Mouse (Mus musculus): ENCODE results near the gene Lrch1. TPM values are rescaled to one million over a fixed set of nuclear protein-coding genes. Genes with fewer than 3 reads are reported as not detected.

The Lrch1 gene
- polyA plus RNA-seq, 1 experiment, result 24.4 TPM

DNA sequence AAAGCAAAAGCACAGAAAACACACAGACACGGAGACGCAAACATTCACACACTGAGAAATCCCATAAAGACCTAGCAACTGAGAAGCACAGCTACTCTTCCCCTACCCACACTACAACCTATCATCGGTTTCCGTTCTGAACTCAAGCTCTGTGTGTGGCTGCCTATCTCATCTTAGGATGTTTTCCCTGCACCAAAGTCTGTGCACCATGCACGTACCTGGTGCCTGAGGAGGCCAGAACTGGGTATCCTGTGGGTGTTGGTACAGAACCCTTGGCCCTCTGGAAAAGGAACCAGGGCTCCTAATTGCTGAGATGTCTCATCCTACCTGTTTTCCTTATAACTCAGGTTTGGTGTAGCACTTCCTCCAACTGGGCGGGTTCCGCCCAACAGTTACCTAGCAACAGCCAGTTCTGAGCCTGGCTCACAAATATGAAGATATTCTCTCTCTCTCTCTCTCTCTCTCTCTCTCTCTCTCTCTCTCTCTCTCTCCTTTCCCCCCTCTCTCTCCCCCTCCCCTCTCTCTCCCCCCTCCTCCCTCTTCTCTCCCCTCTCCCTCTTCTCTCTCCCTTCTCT, 37.2 kb upstream of the Lrch1 start:
- H3K4me1 ChIP-seq (ENCODE audit: control insufficient read depth, insufficient read depth, low read length), result no peaks in the 10 kb centered on the region
- H3K27me3 ChIP-seq (ENCODE audit: control insufficient read depth, insufficient read depth, low read length), result no peaks in the 10 kb centered on the region; the same call in 1 of the 2 replicates
- TF ChIP-seq POLR2A (IDR thresholded peaks at IDR 0.05; ENCODE audit: borderline replicate concordance, insufficient read depth, low read length) (no peak), CTCF (IDR thresholded peaks at IDR 0.05; ENCODE audit: borderline replicate concordance, insufficient read depth, low read depth, low read length) (no peak)
- no peak overlapping the region for H3K4me3 ChIP-seq (replicated peaks; ENCODE audit: insufficient read depth, low read depth, low read length)
- no peak for DNase-seq
- H3K27ac ChIP-seq (ENCODE audit: insufficient read depth, low read length), result no peak overlapping the region
- 74% methylated on average over 7 of the region's 7 CpGs for WGBS

GRCm38 (mm10) chr14:74983079-74983478, 35.4 kb upstream of the Lrch1 start:
- H3K27ac ChIP-seq (ENCODE audit: insufficient read depth, low read length), result no peak overlapping the region
- TF ChIP-seq POLR2A (IDR thresholded peaks at IDR 0.05; ENCODE audit: borderline replicate concordance, insufficient read depth, low read length) (no peak), CTCF (IDR thresholded peaks at IDR 0.05; ENCODE audit: borderline replicate concordance, insufficient read depth, low read depth, low read length) (no peak)
- H3K4me3 ChIP-seq (replicated peaks; ENCODE audit: insufficient read depth, low read depth, low read length), result no peak overlapping the region
- WGBS, result 87% methylated on average over 5 of the region's 5 CpGs
- no peak for DNase-seq
- no peaks in the 10 kb centered on the region; the same call in 1 of the 2 replicates for H3K27me3 ChIP-seq (ENCODE audit: control insufficient read depth, insufficient read depth, low read length)
- no peaks in the 10 kb centered on the region for H3K4me1 ChIP-seq (ENCODE audit: control insufficient read depth, insufficient read depth, low read length)

DNA sequence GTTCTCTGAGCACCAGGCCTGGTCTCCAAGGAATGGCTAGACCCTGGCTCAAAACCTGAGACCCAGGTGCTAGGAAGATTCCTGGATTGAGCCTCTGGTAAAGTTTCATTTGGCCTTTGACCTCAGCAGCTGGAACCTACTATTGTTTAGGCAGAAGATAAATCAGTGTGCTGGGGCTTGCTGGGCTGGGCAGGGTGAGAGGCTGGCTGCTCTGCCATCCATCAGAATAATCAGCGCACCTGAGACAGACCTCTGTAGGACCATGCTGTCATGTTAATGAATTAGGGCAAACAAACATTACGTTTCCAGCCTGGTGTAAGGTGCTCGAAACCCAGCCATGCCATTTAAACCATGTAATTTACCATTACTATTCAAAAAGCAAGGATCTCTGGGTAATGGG, 33.3 kb upstream of the Lrch1 start:
- Histone ChIP-seq H3K4me3 (replicated peaks; ENCODE audit: insufficient read depth, low read depth, low read length) (no peak overlapping the region), H3K4me1 (ENCODE audit: control insufficient read depth, insufficient read depth, low read length) (no peaks in the 10 kb centered on the region), H3K27me3 (ENCODE audit: control insufficient read depth, insufficient read depth, low read length) (no peaks in the 10 kb centered on the region; the same call in 1 of the 2 replicates), H3K27ac (ENCODE audit: insufficient read depth, low read length) (no peak overlapping the region)
- DNase-seq, result no peak
- WGBS, result 71% methylated on average over 3 of the region's 3 CpGs
- TF ChIP-seq POLR2A (IDR thresholded peaks at IDR 0.05; ENCODE audit: borderline replicate concordance, insufficient read depth, low read length), result no peak
- no peak for TF ChIP-seq CTCF (IDR thresholded peaks at IDR 0.05; ENCODE audit: borderline replicate concordance, insufficient read depth, low read depth, low read length)

GRCm38 (mm10) chr14:74976972-74977371, 29.3 kb upstream of the Lrch1 start:
- DNase-seq, result no peak
- Histone ChIP-seq H3K27ac (ENCODE audit: insufficient read depth, low read length) (no peak overlapping the region), H3K4me3 (replicated peaks; ENCODE audit: insufficient read depth, low read depth, low read length) (no peak overlapping the region), H3K4me1 (ENCODE audit: control insufficient read depth, insufficient read depth, low read length) (no peaks in the 10 kb centered on the region), H3K27me3 (ENCODE audit: control insufficient read depth, insufficient read depth, low read length) (no peaks in the 10 kb centered on the region; the same call in 1 of the 2 replicates)
- 64% methylated on average over 6 of the region's 6 CpGs for WGBS
- TF ChIP-seq CTCF (IDR thresholded peaks at IDR 0.05; ENCODE audit: borderline replicate concordance, insufficient read depth, low read depth, low read length), result no peak
- TF ChIP-seq POLR2A (IDR thresholded peaks at IDR 0.05; ENCODE audit: borderline replicate concordance, insufficient read depth, low read length), result no peak

GRCm38 (mm10) chr14:74974136-74974651, 26.5 kb upstream of the Lrch1 start:
- no peak for TF ChIP-seq POLR2A (IDR thresholded peaks at IDR 0.05; ENCODE audit: borderline replicate concordance, insufficient read depth, low read length)
- TF ChIP-seq CTCF (IDR thresholded peaks at IDR 0.05; ENCODE audit: borderline replicate concordance, insufficient read depth, low read depth, low read length), result no peak
- WGBS, result 75% methylated on average over 10 of the region's 10 CpGs
- H3K27ac ChIP-seq (ENCODE audit: insufficient read depth, low read length), result no peak overlapping the region
- H3K27me3 ChIP-seq (ENCODE audit: control insufficient read depth, insufficient read depth, low read length), result no peaks in the 10 kb centered on the region
- DNase-seq, result no peak
- H3K4me3 ChIP-seq (replicated peaks; ENCODE audit: insufficient read depth, low read depth, low read length), result no peak overlapping the region
- H3K4me1 ChIP-seq (ENCODE audit: control insufficient read depth, insufficient read depth, low read length), result no peaks in the 10 kb centered on the region

DNA sequence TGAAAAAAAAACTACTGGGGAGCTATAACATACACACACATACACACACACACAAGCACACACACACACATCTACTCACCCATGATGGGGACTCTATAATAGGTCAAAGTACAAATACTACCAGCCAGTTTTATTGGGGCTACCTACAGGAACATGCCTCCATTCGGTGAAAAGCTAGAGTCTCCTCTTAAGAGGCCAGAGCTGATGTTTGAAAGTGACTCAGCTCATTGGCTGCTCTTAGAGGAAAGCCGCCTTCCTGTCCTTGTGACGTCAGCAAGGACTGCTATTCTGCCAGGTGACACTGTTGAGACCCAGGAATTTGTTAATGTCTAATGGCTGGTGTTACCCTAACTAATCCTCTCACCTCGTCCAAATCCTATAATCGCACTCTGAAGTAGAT, 25.0 kb upstream of the Lrch1 start:
- Histone ChIP-seq H3K27me3 (ENCODE audit: control insufficient read depth, insufficient read depth, low read length) (no peaks in the 10 kb centered on the region), H3K4me3 (replicated peaks; ENCODE audit: insufficient read depth, low read depth, low read length) (no peak overlapping the region), H3K4me1 (ENCODE audit: control insufficient read depth, insufficient read depth, low read length) (no peaks in the 10 kb centered on the region), H3K27ac (ENCODE audit: insufficient read depth, low read length) (no peak overlapping the region)
- no peak for DNase-seq
- TF ChIP-seq POLR2A (IDR thresholded peaks at IDR 0.05; ENCODE audit: borderline replicate concordance, insufficient read depth, low read length) (no peak), CTCF (IDR thresholded peaks at IDR 0.05; ENCODE audit: borderline replicate concordance, insufficient read depth, low read depth, low read length) (no peak)
- WGBS, result 87% methylated on average over 5 of the region's 5 CpGs

DNA sequence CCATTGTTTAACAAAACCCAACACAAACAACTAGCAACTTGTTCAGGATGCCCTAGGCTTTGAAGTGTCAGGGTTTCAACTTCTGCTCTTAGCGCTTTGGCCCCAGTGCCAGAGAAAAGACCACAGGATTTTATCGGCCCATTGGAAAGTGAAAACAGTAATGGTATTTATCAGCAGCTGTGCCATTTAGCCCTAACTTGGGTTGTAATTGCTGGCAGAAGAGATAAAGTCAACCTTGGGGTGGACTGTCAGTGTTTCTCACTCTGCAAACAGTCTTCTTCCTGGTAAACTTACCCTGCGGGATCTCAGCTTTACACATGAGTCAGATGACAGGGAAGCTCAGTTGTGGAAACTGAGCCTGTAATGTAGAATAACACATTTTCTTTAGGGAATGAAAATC, 24.5 kb upstream of the Lrch1 start:
- H3K27ac ChIP-seq (ENCODE audit: insufficient read depth, low read length), result no peak overlapping the region
- TF ChIP-seq CTCF (IDR thresholded peaks at IDR 0.05; ENCODE audit: borderline replicate concordance, insufficient read depth, low read depth, low read length), result no peak
- H3K27me3 ChIP-seq (ENCODE audit: control insufficient read depth, insufficient read depth, low read length), result no peaks in the 10 kb centered on the region
- no peaks in the 10 kb centered on the region for H3K4me1 ChIP-seq (ENCODE audit: control insufficient read depth, insufficient read depth, low read length)
- 65% methylated on average over 3 of the region's 3 CpGs for WGBS
- DNase-seq, result no peak
- H3K4me3 ChIP-seq (replicated peaks; ENCODE audit: insufficient read depth, low read depth, low read length), result no peak overlapping the region

- Histone ChIP-seq H3K27ac (ENCODE audit: insufficient read depth, low read length) (no peak overlapping the region), H3K27me3 (ENCODE audit: control insufficient read depth, insufficient read depth, low read length) (no peaks in the 10 kb centered on the region), H3K4me3 (replicated peaks; ENCODE audit: insufficient read depth, low read depth, low read length) (no peak overlapping the region), H3K4me1 (ENCODE audit: control insufficient read depth, insufficient read depth, low read length) (no peaks in the 10 kb centered on the region; the same call in 1 of the 2 replicates)
- DNase-seq, result no peak
- no peak for TF ChIP-seq CTCF (IDR thresholded peaks at IDR 0.05; ENCODE audit: borderline replicate concordance, insufficient read depth, low read depth, low read length)
- no peak for TF ChIP-seq POLR2A (IDR thresholded peaks at IDR 0.05; ENCODE audit: borderline replicate concordance, insufficient read depth, low read length)
- 75% methylated on average over 3 of the region's 3 CpGs for WGBS
Measured at GRCm38 (mm10) chr14:74963402-74963764, 15.7 kb upstream of the Lrch1 start.

Measured in cerebellum, adult 2 months (tissue).